In genomic region chrX:169989691-169990631, GRCm38 (mm10) we compare ENCODE assay signal across 8 mouse cellular contexts. TPM values are rescaled to one million over a fixed set of nuclear protein-coding genes. Genes with fewer than 3 reads are reported as not detected.
DNase-seq lines count a peak whose midpoint lies in the region; ATAC-seq and TF ChIP-seq lines count a peak whose summit lies in the region.
"Not testable (repeated sequence)": the region's sequence is repeated elsewhere in the genome, so short reads cannot be mapped to it uniquely, and the experiment has no call there.

No protein-coding gene starts in this region.

- not testable (repeated sequence) for TF ChIP-seq CTCF in liver, embryonic 14.5 days (IDR thresholded peaks at IDR 0.05; ENCODE audit: low read depth); stomach, postnatal 0 days (IDR thresholded peaks at IDR 0.05; ENCODE audit: low read depth)

- 75% methylated on average over 56 of the region's 56 CpGs for WGBS in embryonic facial prominence, embryonic 15.5 days
- 75% methylated on average over 56 of the region's 56 CpGs for WGBS in heart, embryonic 10.5 days
- 55% methylated on average over 56 of the region's 56 CpGs for WGBS in liver, embryonic 14.5 days (ENCODE audit: insufficient replicate concordance)
- 76% methylated on average over 56 of the region's 56 CpGs for WGBS in neural tube, embryonic 11.5 days
- WGBS in stomach, postnatal 0 days, result 44% methylated on average over 56 of the region's 56 CpGs

- 0 out of 2 replicates have a peak, but pooled peaks have one; percentile 17 for ATAC-seq in embryonic facial prominence, embryonic 15.5 days (ENCODE audit: insufficient number of reproducible peaks, low FRiP score, low TSS enrichment, low read depth)
- not testable (repeated sequence) for ATAC-seq in liver, embryonic 14.5 days (ENCODE audit: insufficient read depth); neural tube, embryonic 11.5 days (ENCODE audit: insufficient read depth, low FRiP score, low TSS enrichment)
- peak; percentile 31 for ATAC-seq in stomach, postnatal 0 days (ENCODE audit: low FRiP score, low TSS enrichment)

- not testable (repeated sequence) for H3K4me1 ChIP-seq in embryonic facial prominence, embryonic 15.5 days; heart, embryonic 10.5 days; liver, embryonic 14.5 days (replicated peaks; ENCODE audit: control insufficient read depth in 2 of 2, insufficient read depth in 2 of 2, low read length in 1 of 2); neural tube, embryonic 11.5 days (ENCODE audit: control insufficient read depth, insufficient read depth, low read length); stomach, postnatal 0 days (replicated peaks; ENCODE audit: control insufficient read depth, insufficient read depth)

- H3K4me2 ChIP-seq in embryonic facial prominence, embryonic 15.5 days (replicated peaks); neural tube, embryonic 11.5 days (ENCODE audit: low read depth): not testable (repeated sequence)
- H3K4me2 ChIP-seq in liver, embryonic 14.5 days (ENCODE audit: low read depth), result peak overlapping the region; percentile 8
- H3K4me2 ChIP-seq in stomach, postnatal 0 days (replicated peaks; ENCODE audit: low read depth), result peak overlapping the region; percentile 44

- not testable (repeated sequence) for H3K4me3 ChIP-seq in embryonic facial prominence, embryonic 15.5 days (replicated peaks); heart, embryonic 10.5 days; liver, embryonic 14.5 days (ENCODE audit: insufficient read depth in 1 of 2, low read depth in 2 of 2, low read length in 2 of 2); neural tube, embryonic 11.5 days (ENCODE audit: low read depth, low read length)
- peak overlapping the region; percentile 30; the same call in 1 of the 2 replicates for H3K4me3 ChIP-seq in stomach, postnatal 0 days (ENCODE audit: low read depth, low read length)

- DNase-seq in CD4-positive helper T cell, adult 2 months (ENCODE audit: low read depth, low spot score), result peak; percentile 96
- DNase-seq in brain, adult 2 months (ENCODE audit: low read depth, low spot score), result peak; percentile 88
- DNase-seq in heart, embryonic 10.5 days (ENCODE audit: low spot score), result peak; percentile 81
- DNase-seq in kidney, postnatal 36 days, result peak; percentile 51 to 83
- DNase-seq in liver, embryonic 14.5 days (ENCODE audit: low read depth in 3 of 3, low spot score in 3 of 3), result peak in 2 of 3 experiments; percentile 33 to 46
- DNase-seq in neural tube, embryonic 11.5 days (ENCODE audit: low spot score), result peak; percentile 38
- DNase-seq in stomach, postnatal 0 days (ENCODE audit: low spot score), result peak; percentile 59

- H3K9me3 ChIP-seq in embryonic facial prominence, embryonic 15.5 days (replicated peaks), result peaks cover 30% of the 10 kb centered on the region
- peaks cover 37% of the 10 kb centered on the region for H3K9me3 ChIP-seq in heart, embryonic 10.5 days
- peaks cover 37% of the 10 kb centered on the region for H3K9me3 ChIP-seq in liver, embryonic 14.5 days (ENCODE audit: control insufficient read depth, low read length)
- peaks cover 45% of the 10 kb centered on the region for H3K9me3 ChIP-seq in neural tube, embryonic 11.5 days (ENCODE audit: control insufficient read depth, low read length)
- H3K9me3 ChIP-seq in stomach, postnatal 0 days (ENCODE audit: control insufficient read depth, low read length), result peaks cover 41% of the 10 kb centered on the region

- H3K27me3 ChIP-seq in embryonic facial prominence, embryonic 15.5 days; heart, embryonic 10.5 days (ENCODE audit: insufficient read depth, poor library complexity, severe bottlenecking); liver, embryonic 14.5 days (ENCODE audit: control insufficient read depth, insufficient read depth, low read length); neural tube, embryonic 11.5 days (ENCODE audit: control insufficient read depth, insufficient read depth, low read length); stomach, postnatal 0 days (ENCODE audit: control insufficient read depth, insufficient read depth, low read length): not testable (repeated sequence)

- H3K36me3 ChIP-seq in embryonic facial prominence, embryonic 15.5 days, result peaks cover 35% of the 10 kb centered on the region
- H3K36me3 ChIP-seq in heart, embryonic 10.5 days, result peaks cover 39% of the 10 kb centered on the region
- peaks cover 33% of the 10 kb centered on the region for H3K36me3 ChIP-seq in liver, embryonic 14.5 days (replicated peaks; ENCODE audit: control insufficient read depth, insufficient read depth, low read depth)
- H3K36me3 ChIP-seq in neural tube, embryonic 11.5 days (ENCODE audit: control insufficient read depth, insufficient read depth, low read length), result peaks cover 34% of the 10 kb centered on the region
- peaks cover 22% of the 10 kb centered on the region for H3K36me3 ChIP-seq in stomach, postnatal 0 days (ENCODE audit: control insufficient read depth, insufficient read depth, low read length)

- H3K9ac ChIP-seq in embryonic facial prominence, embryonic 15.5 days; liver, embryonic 14.5 days (replicated peaks); neural tube, embryonic 11.5 days (ENCODE audit: low read length); stomach, postnatal 0 days (ENCODE audit: low read length): not testable (repeated sequence)

- not testable (repeated sequence) for H3K27ac ChIP-seq in embryonic facial prominence, embryonic 15.5 days (replicated peaks); heart, embryonic 10.5 days; liver, embryonic 14.5 days; neural tube, embryonic 11.5 days (ENCODE audit: low read depth, low read length); stomach, postnatal 0 days (replicated peaks)

- not testable (repeated sequence) for TF ChIP-seq EP300 in liver, embryonic 14.5 days (IDR thresholded peaks at IDR 0.05; ENCODE audit: low read depth); stomach, postnatal 0 days (optimal IDR thresholded peaks at IDR 0.05)

RNA-seq across cellular contexts. Expression of gene Gm21887, which starts 19.5 kb away (rescaled TPM):
- polyA plus RNA-seq in embryonic facial prominence, embryonic 15.5 days (2015; fragmentation: Nextera tagmentation; extraction: Ambion mirVana), result 190 and 192 TPM in 2 replicates
- polyA plus RNA-seq in heart, embryonic 10.5 days (2016; fragmentation: Nextera tagmentation; extraction: Ambion mirVana), result 121 and 172 TPM in 2 replicates
- polyA plus RNA-seq in liver, embryonic 14.5 days (2012; rRNA removed), result 94.3 and 264 TPM in 2 replicates
- 36.2 and 58.4 TPM in 2 replicates for polyA plus RNA-seq in liver, embryonic 14.5 days (2014; fragmentation: Nextera tagmentation; extraction: Ambion mirVana)
- polyA plus RNA-seq in neural tube, embryonic 11.5 days (2014; fragmentation: Nextera tagmentation; extraction: Ambion mirVana), result 214 and 267 TPM in 2 replicates
- polyA plus RNA-seq in stomach, postnatal 0 days (2015; fragmentation: Nextera tagmentation; extraction: Ambion mirVana), result 90.6 and 93.1 TPM in 2 replicates

Comparison
In these comparisons a context has a peak if more than half of its experiments do, and no peak if none do; other contexts are left out.
1. DNase-seq: peak in every context shown above with its lines; median percentile 96 in CD4-positive helper T cell, adult 2 months; 88 in brain, adult 2 months; 81 in heart, embryonic 10.5 days; 67 in kidney, postnatal 36 days; 59 in stomach, postnatal 0 days; 40 in liver, embryonic 14.5 days; 38 in neural tube, embryonic 11.5 days.